Mouse (Mus musculus) effector memory CD4-positive, alpha-beta T cell, adult 7 months (primary cell): ENCODE data around the gene Prkd2. TPM values are rescaled to one million over a fixed set of nuclear protein-coding genes. Genes with fewer than 3 reads are reported as not detected.

Experiments used
- polyA plus RNA-seq: library from polyadenylated mRNA; unstranded; fragments of 100-300 nt; shearing (Covaris generic); gene quantifications from one replicate; pipeline ENCODE4 v1.2.1, GENCODE M21; 2017

Prkd2 gene
- 121 TPM for polyA plus RNA-seq

DNA sequence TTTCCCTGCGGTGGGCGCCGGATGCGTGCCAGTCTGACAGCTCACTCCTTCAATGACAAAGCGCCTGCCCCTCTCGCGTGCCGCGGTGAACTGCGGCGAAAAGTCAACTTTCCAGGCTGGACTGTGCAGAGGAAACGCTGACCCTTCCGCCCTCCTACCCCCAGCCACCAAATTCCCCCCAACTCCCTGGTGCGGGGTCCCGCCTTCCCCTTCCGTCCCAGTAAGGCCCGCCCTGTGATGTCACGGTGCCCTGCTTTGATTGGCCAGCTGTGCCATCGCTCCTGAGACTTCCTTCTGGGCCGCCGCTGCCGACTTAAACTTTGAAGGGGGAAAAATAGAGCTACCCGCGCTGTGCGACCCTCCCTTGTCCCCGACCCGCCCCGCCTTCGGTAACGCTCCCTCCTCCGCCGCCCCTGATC, at the start of gene Prkd2:
Gene Prkd2, plus strand, starts transcription at position 258 of the 419 bp plus-strand sequence.

DNA sequence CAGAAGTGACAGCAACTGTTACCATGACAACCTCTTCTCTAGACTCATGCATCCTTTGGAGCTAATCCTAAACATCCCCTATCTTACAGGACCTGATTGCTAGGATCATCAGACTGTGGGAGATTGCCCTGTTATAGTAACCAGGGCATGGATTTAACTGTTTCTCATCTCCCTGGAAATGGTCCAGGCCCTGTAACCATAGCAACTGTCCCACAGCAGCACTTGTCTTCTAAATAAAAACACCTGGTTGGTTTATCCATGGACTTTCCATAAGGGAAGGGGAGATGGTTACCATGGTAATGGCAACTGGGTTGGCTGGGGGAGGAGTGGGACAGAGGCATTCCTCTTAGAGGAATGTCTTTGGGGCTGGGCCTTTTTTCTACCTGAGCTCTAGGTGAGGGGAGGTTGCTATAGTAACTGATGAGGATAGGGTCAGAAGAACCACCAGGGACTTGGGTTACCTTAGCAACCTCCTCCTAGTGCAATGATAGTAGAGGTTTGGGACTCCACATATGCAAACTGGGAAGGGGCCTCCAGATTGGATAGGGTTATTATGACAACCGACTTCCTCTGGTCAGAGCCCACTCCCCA, 27.3 kb upstream of the Prkd2 start, which contains the start of gene Strn4:
Gene Strn4, plus strand, starts transcription at position 539 of the 591 bp plus-strand sequence.

DNA sequence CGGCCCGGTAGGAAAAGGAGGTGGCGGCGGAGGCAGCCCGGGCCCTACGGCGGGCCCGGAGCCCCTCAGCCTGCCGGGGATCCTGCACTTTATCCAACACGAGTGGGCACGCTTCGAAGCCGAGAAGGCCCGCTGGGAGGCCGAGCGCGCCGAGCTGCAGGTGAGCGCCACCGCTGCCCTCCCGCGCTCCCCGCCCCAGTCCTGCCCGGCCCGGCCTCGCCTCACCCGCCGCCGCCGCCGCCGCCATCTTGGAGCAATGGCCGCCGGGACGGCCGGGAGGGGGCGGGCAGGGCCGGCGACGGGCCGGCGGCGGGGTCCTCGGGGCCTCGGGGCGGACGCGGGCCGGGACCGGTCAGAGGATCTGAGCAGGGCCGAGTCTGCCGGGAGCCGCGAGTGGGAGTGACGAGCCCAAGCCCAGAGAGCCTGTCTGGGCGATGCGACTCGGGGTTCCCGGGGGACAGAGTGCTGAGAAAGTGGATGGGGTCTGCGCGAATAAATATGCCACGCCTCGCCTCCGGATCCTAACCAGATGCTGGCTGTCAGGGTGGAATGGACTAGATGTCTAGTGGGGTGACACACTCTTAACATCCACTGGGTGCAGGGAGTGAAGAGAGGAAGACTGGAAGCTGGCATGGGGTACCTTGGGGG, 26.1 kb upstream of the Prkd2 start, which contains the start of gene Fkrp:
Gene Fkrp, minus strand, starts transcription at position 258 of the 648 bp plus-strand sequence.

DNA sequence AGATGAGACGGTGACA, 32.4 kb downstream of the Prkd2 start, which contains the start of gene Dact3:
Gene Dact3, plus strand, starts transcription at position 8 of the 16 bp plus-strand sequence.

DNA sequence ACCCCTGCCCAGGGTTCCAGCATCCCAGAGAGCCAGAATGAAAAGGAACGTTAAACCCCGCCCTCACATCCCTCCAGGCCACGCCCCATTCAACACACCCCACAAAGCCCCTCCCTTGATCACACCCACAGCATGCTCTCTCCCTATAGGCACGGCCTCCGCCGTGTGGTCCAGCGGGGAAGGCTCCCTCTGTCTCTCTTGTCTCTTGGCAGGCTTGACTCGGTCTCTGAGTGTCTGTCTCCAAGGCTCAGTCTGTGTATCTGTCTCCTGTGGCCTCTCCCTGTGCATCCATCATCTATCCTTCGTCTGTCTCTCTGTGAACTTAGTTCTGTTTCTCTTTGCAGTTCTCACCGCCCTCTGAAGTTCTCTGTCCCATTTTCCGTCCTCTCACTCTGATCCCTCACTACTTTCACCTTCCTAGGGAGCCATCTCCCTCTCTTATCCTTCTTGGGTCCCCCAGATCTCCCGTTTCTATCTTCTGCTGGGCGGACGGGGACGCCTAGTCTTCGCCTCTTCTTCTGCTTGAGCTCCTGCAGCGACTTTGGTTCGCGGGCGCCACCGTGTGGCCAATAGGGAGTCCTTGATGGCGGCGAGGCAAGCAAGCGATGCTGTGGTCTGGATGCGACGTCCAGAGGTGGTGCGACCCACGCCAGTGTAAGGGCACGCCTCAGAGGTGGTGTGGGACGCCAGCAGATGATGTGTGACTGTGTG, 49.1 kb downstream of the Prkd2 start, which contains the start of gene Gng8:
Gene Gng8, plus strand, starts transcription at position 146 of the 711 bp plus-strand sequence.

DNA sequence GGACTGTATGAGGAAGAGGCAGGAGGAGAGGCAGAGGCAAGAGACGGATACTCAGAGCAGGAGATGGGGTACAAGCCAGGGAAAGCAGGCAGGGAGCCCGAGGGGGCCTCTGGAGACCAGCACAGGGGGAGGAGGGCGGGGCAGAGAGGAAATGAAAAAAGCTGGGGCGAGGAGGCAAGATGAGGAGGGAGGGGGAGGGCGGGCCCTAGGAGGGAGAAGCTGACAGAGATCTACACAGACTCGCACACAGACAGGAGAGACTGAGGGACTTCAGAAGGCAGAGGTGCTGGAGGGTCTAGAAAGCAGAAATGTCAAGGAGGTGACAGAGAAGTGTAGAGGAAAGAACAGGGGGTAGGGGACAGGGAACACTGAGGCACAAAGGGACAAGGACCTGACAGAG, 63.6 kb downstream of the Prkd2 start, which contains the start of gene Ptgir:
Gene Ptgir, plus strand, starts transcription at position 210 of the 400 bp plus-strand sequence.

Other genes with a start within 250 kb of the Prkd2 start
- gene Arhgap35, start 227.9 kb upstream of the Prkd2 start, polyA plus RNA-seq, result 4.8 TPM
- not detected for gene Ceacam15, start 167.2 kb upstream of the Prkd2 start, polyA plus RNA-seq
- not detected for gene Ceacam9, start 121.0 kb upstream of the Prkd2 start, polyA plus RNA-seq
- 90.3 TPM for gene Ap2s1, start 104.5 kb upstream of the Prkd2 start, polyA plus RNA-seq
- gene Slc1a5, start 61.6 kb upstream of the Prkd2 start, polyA plus RNA-seq, result 321 TPM
- 64.8 TPM for gene Strn4, start 27.0 kb upstream of the Prkd2 start, polyA plus RNA-seq
- gene Fkrp, start 26.2 kb upstream of the Prkd2 start, polyA plus RNA-seq, result 26.4 TPM
- gene Dact3, start 32.4 kb downstream of the Prkd2 start, polyA plus RNA-seq, result 0.41 TPM
- gene Gng8, start 48.9 kb downstream of the Prkd2 start, polyA plus RNA-seq, result not detected
- not detected for gene Ptgir, start 63.6 kb downstream of the Prkd2 start, polyA plus RNA-seq
- 77.0 TPM for gene Calm3, start 81.2 kb downstream of the Prkd2 start, polyA plus RNA-seq
- gene Pnmal2, start 101.8 kb downstream of the Prkd2 start, polyA plus RNA-seq, result 0.27 TPM
- 0.24 TPM for gene Pnmal1, start 116.8 kb downstream of the Prkd2 start, polyA plus RNA-seq
- gene Gm42372, start 140.2 kb downstream of the Prkd2 start, polyA plus RNA-seq, result 1.4 TPM
- 0.11 TPM for gene Ccdc8, start 149.8 kb downstream of the Prkd2 start, polyA plus RNA-seq
- gene Ppp5c, start 185.0 kb downstream of the Prkd2 start, polyA plus RNA-seq, result 69.3 TPM
- gene Hif3a, start 219.5 kb downstream of the Prkd2 start, polyA plus RNA-seq, result 0.43 TPM
- 0.91 TPM for gene Psg16, start 231.1 kb downstream of the Prkd2 start, polyA plus RNA-seq